Mouse (Mus musculus) bone marrow macrophage, adult 2 months (primary cell): ENCODE results near the gene Ate1.

ENCODE experiments used
- CTCF ChIP-seq: IDR thresholded peaks from 2 replicates; pipeline ENCODE4 v1.5.1; 2012; ENCODE audit warnings: low read depth, mild to moderate bottlenecking, low read length, moderate library complexity
- POLR2A ChIP-seq: IDR thresholded peaks from 2 replicates; pipeline ENCODE4 v1.6.1; 2012; ENCODE audit warnings: mild to moderate bottlenecking, low read depth, low read length, borderline replicate concordance

GRCm38 (mm10) chr7:130560933-130561332, 40.8 kb upstream of the Ate1 start:
- TF ChIP-seq CTCF (no peak), POLR2A (no peak)
